Mouse (Mus musculus): ENCODE measurements at regions not wholly inside any gene's neighbourhood (a gene's known extent, or its start where the extent isn't known, plus 50 kb on each side); places are given as distances from the start of the nearest gene placed in this dataset.
A peak's percentile ranks its signal among the peaks of the same experiment; 100 is the strongest.

DNA sequence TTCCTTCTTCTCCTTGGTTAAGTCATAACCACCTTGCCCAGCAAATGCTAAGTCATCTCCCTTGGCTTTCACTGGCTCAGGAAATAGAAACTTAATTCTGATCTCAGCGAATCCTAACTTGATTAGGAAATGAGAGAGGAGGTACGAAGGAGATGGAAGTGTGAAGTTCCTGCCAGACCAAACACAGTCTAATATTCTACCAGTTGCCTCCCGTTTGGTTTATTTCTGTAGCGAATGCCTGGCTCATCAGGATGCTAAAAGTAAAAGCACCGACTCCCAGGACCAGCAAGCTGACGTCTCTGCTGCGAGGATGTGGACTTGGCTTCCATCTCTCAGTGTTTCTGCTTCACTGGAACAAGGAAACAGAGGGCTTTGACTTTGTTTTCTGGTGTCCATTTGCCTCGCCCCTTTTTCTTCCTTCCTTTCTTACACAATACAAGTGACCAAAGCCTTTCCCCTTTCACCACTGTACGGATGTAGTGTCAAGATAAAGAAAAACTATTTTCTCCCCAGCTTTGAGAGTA lies 204.3 kb downstream of the Dusp6 start:
- peak; percentile 97 for DNase-seq

- DNase-seq, result peak; percentile 64
These were observed 205.9 kb downstream of the Dusp6 start for GRCm38 (mm10) chr10:99468971-99469370.

- DNase-seq, result peak; percentile 86
These were observed 208.9 kb downstream of the Dusp6 start for GRCm38 (mm10) chr10:99471832-99472497.

GRCm38 (mm10) chr10:99472806-99473205 lies 209.8 kb downstream of the Dusp6 start:
- no peak for DNase-seq

GRCm38 (mm10) chr10:99473758-99474157 lies 210.7 kb downstream of the Dusp6 start:
- no peak for DNase-seq

DNA sequence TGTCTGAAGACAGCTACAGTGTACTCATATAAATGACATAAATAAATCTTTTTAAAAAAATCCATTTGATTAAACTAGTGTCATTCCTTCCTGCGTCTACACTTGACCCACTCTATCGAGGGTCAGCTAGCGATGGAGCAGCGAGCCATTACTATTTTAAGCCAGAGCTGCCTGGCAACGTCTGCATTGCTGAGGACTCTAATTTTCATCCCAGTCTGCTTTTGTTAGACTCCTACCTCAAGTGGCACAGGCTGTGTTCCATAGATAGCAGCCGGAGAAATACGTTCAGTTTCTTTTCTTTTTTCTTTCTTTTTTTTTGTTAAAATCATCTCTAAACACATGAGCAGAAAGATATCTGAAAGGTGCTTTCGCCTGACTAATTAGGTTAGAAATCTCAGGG lies 211.5 kb downstream of the Dusp6 start:
- peak; percentile 89 for DNase-seq

DNA sequence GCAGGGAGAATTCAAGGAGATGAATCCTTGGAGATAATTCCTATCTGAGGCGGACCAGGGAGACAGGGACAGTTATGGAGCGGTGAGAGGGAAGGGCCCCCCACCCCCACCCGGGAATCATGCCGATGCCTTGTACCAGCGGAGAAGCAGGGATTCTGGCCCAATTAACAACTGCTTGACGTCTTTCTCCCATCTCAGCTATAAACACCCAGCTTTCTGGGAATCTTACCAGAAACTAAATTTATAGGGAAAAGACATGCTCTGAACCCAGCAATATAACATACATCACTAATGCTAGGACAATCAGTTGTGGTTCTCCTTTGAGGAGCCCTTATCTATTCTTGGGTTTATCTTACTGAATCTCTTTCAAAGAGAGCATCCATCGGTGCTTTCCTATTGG lies 213.2 kb downstream of the Dusp6 start:
- DNase-seq, result no peak

GRCm38 (mm10) chr10:99476776-99477175 lies 213.7 kb downstream of the Dusp6 start:
- DNase-seq, result no peak

DNA sequence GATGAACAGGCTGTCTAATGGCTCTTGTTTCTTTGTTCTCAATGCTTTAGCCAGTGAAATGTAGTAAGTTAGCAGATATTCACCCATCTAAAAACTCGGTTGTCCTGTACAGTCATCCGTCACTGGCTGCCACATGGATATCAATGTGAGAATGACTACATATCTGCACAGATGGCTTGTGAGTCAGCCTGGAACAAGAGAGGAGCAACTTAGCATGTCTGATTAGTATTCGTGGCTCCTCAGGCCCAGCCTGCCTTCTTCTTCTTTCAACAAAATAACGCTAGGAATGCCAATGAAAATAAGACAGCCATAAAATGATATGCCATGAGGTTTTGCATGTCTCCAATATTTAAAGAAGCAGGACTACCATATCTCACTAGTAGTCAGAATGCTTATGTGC lies 217.5 kb downstream of the Dusp6 start:
- DNase-seq, result peak; percentile 69

- peak; percentile 65 for DNase-seq
These were observed 219.0 kb downstream of the Dusp6 start for GRCm38 (mm10) chr10:99482009-99482408.

DNA sequence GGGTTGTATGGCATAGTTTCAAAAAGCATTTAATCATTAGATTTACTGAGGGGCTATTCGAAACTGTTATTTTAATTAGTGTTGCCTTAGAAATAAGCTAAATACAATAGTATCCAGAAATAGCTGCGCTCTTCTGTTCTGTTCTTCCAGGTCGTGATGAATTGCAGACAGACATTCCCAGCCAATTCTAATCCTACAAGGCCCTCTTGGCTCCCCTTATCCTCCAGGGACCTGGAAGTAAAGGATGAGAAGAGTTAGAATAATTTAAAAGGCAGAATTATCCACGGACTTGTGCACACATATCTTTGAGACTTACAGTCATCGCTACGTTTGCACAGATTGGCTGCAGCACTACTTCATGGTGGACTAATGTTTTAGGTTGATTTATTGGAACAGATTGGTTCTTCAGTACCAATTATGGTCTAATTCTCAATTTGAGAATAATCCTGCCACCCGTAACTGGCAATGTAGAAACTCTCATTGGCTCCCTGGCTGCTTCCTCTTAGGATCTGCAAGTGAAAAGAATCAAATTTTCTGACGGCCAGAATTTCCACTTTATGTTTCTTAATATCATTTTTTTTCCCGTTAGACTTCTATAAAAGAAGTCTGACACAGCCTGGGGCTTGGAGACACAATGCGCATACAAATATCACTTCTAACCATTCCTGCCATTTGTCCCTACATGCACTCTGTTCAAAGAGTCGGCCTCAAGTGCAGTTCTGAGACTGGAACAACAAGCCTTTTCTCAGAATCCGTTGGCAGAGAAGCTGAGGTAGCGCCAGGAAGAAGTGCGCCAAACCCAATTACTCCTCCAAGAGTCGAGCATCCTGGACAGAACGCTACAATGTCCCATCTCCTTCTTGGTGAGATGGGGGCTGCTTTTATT lies 225.4 kb downstream of the Dusp6 start:
- DNase-seq, result peak; percentile 51

- DNase-seq, result peak; percentile 75
These were observed 247.8 kb downstream of the Csl start for GRCm38 (mm10) chr10:99511514-99512237.

- DNase-seq, result peak; percentile 68
These were observed 241.5 kb downstream of the Csl start for GRCm38 (mm10) chr10:99517944-99518343.

DNA sequence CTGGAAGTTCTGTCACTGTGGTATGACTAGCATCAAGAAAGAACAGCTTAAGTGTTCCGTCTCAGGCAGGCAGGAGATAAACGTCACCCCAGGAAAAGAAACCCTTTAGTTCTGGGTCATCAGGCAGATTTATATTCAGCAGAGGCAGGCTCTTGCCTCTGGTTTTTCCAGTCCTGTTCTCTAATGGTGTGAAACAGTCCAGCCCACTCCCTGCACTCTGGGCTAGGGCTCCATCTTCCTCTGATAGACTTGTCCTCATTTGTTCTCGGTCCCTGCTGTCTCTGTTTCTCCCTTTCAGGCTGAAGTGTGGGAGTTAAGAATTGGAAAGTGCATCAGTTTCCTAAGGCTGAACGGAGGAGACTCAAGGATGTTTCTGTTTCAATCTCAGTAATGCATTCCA lies 240.0 kb downstream of the Csl start:
- peak; percentile 68 for DNase-seq

- peak; percentile 57 for DNase-seq
These were observed 235.6 kb downstream of the Csl start for GRCm38 (mm10) chr10:99523817-99524216.

GRCm38 (mm10) chr10:99524273-99525212 lies 234.9 kb downstream of the Csl start:
- DNase-seq, result peak; percentile 93

GRCm38 (mm10) chr10:99526148-99526547 lies 233.3 kb downstream of the Csl start:
- DNase-seq, result peak; percentile 45

DNA sequence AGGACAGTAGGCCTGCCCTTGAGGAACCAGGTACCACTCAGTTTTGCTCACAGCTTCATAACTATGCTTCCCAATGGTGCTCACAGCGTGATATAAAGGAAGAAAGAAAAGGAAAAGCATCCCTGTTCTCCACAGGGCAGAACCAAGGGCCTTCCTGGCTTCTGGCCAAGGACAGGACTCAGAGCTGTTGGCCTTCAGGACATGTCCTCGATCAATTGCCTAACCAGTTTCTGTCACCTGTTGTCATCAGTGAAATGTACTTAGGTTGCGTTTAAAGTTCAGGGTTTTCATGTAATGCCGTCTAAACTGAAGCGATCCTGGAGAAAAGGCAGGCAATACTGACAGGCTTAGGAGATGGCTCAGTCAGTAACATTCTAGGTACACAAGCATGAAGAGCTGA lies 232.9 kb downstream of the Csl start:
- peak; percentile 8 for DNase-seq

- peak; percentile 81 for DNase-seq
These were observed 228.4 kb downstream of the Csl start for GRCm38 (mm10) chr10:99531104-99531503.

GRCm38 (mm10) chr10:99531556-99531955 lies 227.9 kb downstream of the Csl start:
- DNase-seq, result peak; percentile 63

- peak; percentile 61 for DNase-seq
These were observed 227.5 kb downstream of the Csl start for GRCm38 (mm10) chr10:99531992-99532391.

- peak; percentile 65 for DNase-seq
These were observed 226.8 kb downstream of the Csl start for GRCm38 (mm10) chr10:99532697-99533119.
